Mouse (Mus musculus) E14TG2a.4 (cell line): Measurements from ENCODE around the gene Lyst.

Experiments used
- H3K27me3 ChIP-seq: 2 replicates; pipeline ENCODE4 v1.6.1; 2014; ENCODE audit warnings: low read length, control low read depth; ENCODE audit not compliant: insufficient read depth
- H3K36me3 ChIP-seq: 2 replicates; pipeline ENCODE4 v1.6.1; 2014; ENCODE audit warnings: low read length, control low read depth; ENCODE audit not compliant: insufficient read depth
- H3K4me1 ChIP-seq: replicated peaks from 2 replicates; pipeline ENCODE4 v1.6.1; 2014; ENCODE audit warnings: low read depth, low read length, control low read depth
- H3K4me3 ChIP-seq: replicated peaks from 2 replicates; pipeline ENCODE4 v1.5.1; 2014; ENCODE audit warnings: mild to moderate bottlenecking, low read length
- H3K9me3 ChIP-seq: 2 replicates; pipeline ENCODE4 v1.6.1; 2014; ENCODE audit warnings: low read length, control low read depth
- CTCF ChIP-seq: conservative IDR thresholded peaks from 2 replicates; pipeline ENCODE4 v1.5.1; 2014; ENCODE audit warnings: low read length
- NANOG ChIP-seq: IDR thresholded peaks from 2 replicates; pipeline ENCODE4 v1.6.1; 2014; ENCODE audit warnings: borderline replicate concordance, low read length, mixed read lengths
- POU5F1 ChIP-seq: IDR thresholded peaks from 2 replicates; pipeline ENCODE4 v1.6.1; 2014; ENCODE audit warnings: low read length, borderline replicate concordance

Lyst gene

DNA sequence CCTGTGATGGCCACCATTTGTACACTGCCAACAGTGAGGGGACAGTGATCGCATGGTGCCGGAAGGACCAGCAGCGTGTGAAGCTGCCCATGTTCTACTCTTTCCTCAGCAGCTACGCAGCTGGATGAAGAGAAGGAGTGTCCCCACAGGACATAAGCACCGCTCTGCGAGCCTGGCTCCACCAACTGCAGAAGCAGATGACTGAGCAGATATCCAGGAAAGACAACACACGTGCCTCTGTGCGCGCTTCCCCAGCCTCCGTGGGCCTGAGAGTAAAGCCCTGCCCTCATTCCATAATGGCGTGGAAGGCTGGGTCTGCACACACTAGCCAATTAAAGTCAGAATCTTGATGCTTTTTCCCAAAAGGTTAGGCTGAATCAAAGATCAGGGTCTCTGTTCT lies 186.9 kb downstream of the Lyst start:
- TF ChIP-seq CTCF (no peak), NANOG (no peak), POU5F1 (no peak)
- no peaks in the 10 kb centered on the region for H3K9me3 ChIP-seq
- H3K4me3 ChIP-seq: no peak overlapping the region
- H3K4me1 ChIP-seq: no peaks in the 10 kb centered on the region
- H3K36me3 ChIP-seq: no peaks in the 10 kb centered on the region
- peaks cover 6% of the 10 kb centered on the region for H3K27me3 ChIP-seq

DNA sequence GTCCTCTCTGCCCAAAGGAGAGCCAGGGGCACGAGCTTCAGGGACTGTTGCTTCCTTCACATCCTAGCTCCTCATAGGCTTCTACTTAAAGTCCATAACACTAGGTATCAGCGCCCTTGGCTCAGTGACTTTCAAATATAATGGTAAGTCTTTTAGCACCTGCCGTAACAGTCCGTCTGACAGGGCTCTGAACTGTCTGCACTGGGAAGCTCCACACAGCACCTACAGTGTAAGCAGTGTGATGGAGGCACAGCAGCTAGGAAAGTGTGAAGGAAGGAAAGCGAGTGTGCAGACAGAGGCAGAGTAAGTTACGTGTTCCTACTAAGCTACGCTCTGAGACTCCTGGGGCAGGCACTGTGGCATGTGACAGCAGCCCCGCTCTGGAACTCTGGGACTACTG lies 187.5 kb downstream of the Lyst start:
- Histone ChIP-seq H3K36me3 (no peaks in the 10 kb centered on the region), H3K27me3 (peaks cover 11% of the 10 kb centered on the region), H3K9me3 (no peaks in the 10 kb centered on the region), H3K4me1 (no peaks in the 10 kb centered on the region), H3K4me3 (no peak overlapping the region)
- TF ChIP-seq CTCF (no peak), POU5F1 (no peak), NANOG (no peak)

DNA sequence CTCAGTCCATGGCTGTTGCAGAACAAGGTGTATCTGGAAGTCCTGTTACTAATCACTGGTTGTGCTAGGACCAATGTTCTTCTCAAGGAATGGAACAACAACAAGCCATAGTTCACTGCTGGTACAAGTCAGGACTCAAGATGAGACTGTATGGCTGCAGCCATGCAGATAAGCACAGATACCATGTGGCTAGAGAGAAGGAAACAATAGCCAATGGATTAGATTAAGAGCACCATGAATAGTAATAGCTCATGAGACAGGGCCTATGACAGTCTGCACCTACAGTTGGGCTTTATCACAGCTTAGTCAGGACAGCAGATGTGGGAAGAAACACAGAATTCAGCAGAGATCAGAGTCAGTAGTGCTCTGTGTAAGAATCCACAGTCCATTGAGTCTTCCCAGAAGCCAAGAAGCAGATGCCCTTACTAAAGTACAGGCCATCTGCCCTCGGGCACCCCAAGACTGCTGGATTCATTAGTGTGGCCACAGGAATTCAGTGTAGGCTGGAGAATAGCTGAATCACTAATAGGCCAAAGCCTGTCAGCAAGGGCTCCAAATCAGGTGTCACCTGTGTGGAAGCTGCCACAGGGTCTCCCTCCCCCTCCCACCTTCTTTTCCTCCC lies 188.8 kb downstream of the Lyst start:
- peaks cover 4% of the 10 kb centered on the region for H3K4me1 ChIP-seq
- H3K4me3 ChIP-seq: no peak overlapping the region
- H3K36me3 ChIP-seq: no peaks in the 10 kb centered on the region
- H3K27me3 ChIP-seq: peaks cover 23% of the 10 kb centered on the region
- TF ChIP-seq NANOG (no peak), POU5F1 (no peak), CTCF (no peak)
- H3K9me3 ChIP-seq: no peaks in the 10 kb centered on the region

DNA sequence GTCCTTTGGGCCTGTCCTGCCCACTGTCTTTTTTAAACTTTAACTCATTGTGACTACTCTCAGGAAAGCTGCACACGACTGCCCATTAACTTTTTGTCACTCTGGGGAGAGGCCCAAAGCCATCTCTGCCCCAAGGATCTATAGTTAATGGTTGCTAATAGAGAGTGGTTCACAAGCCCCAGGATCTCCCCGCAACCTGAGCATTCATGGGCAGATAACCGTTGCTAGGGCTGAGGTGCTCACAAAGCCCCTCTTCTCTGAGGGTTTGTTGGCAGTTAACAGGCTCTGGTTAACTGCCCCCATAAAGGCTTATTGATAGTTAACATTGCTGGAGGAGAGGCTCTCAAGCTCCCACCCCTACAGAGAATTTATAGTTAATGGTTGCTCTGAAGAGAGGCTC lies 190.1 kb downstream of the Lyst start:
- no peaks in the 10 kb centered on the region for H3K36me3 ChIP-seq
- H3K27me3 ChIP-seq: peaks cover 36% of the 10 kb centered on the region
- H3K4me3 ChIP-seq: no peak overlapping the region
- no peak for TF ChIP-seq POU5F1
- TF ChIP-seq NANOG: no peak
- no peak for TF ChIP-seq CTCF
- H3K4me1 ChIP-seq: peaks cover 12% of the 10 kb centered on the region
- H3K9me3 ChIP-seq: no peaks in the 10 kb centered on the region

DNA sequence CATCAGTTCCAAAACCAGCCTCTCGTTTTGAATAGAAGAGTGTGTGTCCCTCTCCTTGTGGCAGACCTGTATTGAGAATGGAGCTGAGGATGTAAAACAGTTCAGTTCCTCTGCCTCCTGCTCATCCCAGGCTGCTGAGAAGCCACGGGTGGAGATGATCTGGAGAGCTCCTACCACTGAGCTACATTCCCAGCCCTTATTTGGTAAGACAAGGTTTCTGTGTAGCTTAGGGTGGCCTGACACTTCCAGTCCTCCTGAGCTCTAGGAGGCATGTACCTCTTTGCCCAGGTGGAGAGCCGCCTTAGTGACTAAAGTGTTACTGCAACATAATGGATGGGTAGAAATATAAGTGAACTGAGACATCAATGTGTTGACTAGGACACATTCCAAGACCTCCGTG lies 190.8 kb downstream of the Lyst start:
- H3K4me3 ChIP-seq: no peak overlapping the region
- no peaks in the 10 kb centered on the region for H3K9me3 ChIP-seq
- H3K36me3 ChIP-seq: no peaks in the 10 kb centered on the region
- peaks cover 44% of the 10 kb centered on the region for H3K27me3 ChIP-seq
- H3K4me1 ChIP-seq: peaks cover 19% of the 10 kb centered on the region
- TF ChIP-seq CTCF (no peak), POU5F1 (no peak), NANOG (no peak)

DNA sequence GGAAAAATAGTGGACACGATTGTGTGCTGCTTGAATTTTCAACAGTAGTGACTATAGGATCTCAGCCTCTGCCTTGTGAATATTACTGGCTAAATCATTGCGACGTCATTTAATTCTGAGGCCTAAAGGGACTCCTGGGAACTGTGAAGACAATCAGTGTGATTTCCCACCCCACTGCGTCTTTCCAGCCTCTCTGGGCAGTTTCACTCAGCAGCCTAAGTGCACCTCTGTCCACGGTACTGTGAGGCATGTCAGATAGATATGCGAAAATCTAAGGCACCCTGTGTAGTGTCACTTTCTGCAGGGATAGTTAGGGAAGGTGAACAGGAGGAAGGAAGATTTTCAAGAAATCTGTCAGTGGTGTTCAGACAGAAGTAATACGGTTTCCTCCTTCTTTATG lies 193.1 kb downstream of the Lyst start:
- no peak for TF ChIP-seq POU5F1
- TF ChIP-seq NANOG: no peak
- TF ChIP-seq CTCF: no peak
- peaks cover 65% of the 10 kb centered on the region for H3K27me3 ChIP-seq
- no peaks in the 10 kb centered on the region for H3K36me3 ChIP-seq
- no peak overlapping the region; the same call in 1 of the 2 replicates for H3K4me3 ChIP-seq
- H3K9me3 ChIP-seq: no peaks in the 10 kb centered on the region
- H3K4me1 ChIP-seq: peaks cover 21% of the 10 kb centered on the region

DNA sequence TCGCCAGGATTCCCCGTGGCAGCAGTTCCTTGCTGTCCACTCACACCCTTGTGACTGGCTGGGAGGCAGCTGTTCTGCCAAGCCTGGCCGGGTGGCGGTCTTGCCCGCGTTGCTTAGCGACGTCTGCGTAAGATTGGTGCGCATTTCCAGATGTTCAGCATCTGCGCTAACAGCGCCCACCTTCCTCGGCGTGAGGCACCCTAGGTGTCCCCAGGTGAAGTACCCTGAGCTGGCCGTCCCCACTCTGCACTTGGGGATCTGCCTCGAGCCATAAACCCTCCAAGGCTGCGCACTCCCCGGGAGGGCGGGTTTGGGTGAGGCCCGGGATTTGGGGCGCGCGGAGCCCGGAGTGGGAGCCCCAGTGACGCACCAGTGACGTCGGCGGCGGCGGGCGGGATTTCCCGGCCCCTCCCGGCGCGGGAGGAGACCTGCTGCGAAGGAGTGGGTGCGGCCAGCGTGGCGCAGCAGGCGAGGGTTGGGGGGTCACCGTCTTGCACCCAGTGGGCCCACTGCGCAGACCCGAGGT lies 193.8 kb downstream of the Lyst start, which contains the start of gene Gng4:
Gene Gng4 (plus strand): TSS at position 166 of the 526 bp plus-strand sequence.
- Histone ChIP-seq H3K4me3 (peak within 1 kb of the TSS; percentile 82), H3K27me3 (peaks cover 70% of the 10 kb centered on the region), H3K36me3 (no peaks in the 10 kb centered on the region), H3K4me1 (peaks cover 21% of the 10 kb centered on the region), H3K9me3 (no peaks in the 10 kb centered on the region)
- TF ChIP-seq NANOG (no peak), CTCF (no peak), POU5F1 (no peak)

DNA sequence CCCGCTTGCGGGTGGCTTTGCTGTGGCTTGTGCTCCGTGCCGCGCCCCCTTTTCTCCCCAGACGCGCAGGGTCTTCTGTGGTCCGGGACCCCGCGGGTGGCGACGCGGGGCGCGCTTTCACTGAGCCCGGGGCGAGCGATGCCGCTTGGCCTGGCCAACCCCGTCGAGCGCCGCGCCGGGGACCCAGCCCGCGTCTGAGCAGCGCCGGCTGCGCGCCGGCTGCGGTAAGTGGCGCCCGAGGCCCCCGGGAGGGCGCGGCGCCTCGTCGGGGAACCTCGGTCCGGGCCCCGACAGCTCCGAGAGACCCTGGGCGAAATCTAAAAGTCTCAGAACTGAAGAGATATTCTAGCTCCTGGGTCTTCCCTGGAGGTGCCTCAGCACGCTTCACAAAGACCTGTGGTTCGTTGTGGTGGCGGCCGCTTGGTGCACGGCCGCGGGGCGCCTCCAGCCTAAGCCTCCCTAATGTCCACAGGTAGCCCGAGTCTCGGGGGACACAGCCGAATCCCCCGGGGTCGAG lies 194.3 kb downstream of the Lyst start:
- H3K27me3 ChIP-seq: peaks cover 74% of the 10 kb centered on the region

More for the DNA sequence above, 194.3 kb downstream of the Lyst start:
- Histone ChIP-seq H3K9me3 (no peaks in the 10 kb centered on the region), H3K4me1 (peaks cover 21% of the 10 kb centered on the region), H3K36me3 (no peaks in the 10 kb centered on the region), H3K4me3 (peak overlapping the region; percentile 82)
- TF ChIP-seq CTCF (no peak), NANOG (no peak), POU5F1 (no peak)
